Mouse (Mus musculus) heart, postnatal 4 days (tissue): ENCODE results near the gene Snd1. TPM values are rescaled to one million over a fixed set of nuclear protein-coding genes. Genes with fewer than 3 reads are reported as not detected.

Experiments used
- DNase-seq: peaks from one replicate; pipeline ENCODE4 v3.0.0; 2021
- total RNA-seq, 2 experiments: library from RNA; stranded (reverse); gene quantifications; 2 replicates each; pipeline ENCODE4 v1.2.3; 2021

Snd1 gene
- total RNA-seq, 2 experiments from 2014 or later = 118 to 128 TPM

DNA sequence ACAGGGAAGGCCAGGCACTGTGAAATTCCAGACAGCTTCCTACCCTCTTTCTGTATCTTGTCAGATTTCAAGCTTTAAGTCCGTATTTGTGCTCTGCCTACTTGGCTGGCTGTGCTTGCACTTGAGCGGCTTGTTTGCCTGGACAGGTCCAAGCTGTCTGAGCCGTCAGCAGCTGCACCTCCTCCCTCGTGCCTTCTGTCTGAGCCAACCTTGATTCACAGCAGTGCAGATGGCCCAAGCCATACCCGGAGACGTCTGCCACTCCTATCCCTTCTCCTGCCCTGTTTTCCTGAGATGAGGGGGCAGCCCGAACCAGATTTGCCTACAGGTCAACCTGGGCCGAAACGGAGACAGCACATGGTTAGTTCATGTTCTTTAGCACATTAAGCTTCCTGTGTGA lies 342.1 kb downstream of the Snd1 start:
- peak; percentile 25 for DNase-seq

DNA sequence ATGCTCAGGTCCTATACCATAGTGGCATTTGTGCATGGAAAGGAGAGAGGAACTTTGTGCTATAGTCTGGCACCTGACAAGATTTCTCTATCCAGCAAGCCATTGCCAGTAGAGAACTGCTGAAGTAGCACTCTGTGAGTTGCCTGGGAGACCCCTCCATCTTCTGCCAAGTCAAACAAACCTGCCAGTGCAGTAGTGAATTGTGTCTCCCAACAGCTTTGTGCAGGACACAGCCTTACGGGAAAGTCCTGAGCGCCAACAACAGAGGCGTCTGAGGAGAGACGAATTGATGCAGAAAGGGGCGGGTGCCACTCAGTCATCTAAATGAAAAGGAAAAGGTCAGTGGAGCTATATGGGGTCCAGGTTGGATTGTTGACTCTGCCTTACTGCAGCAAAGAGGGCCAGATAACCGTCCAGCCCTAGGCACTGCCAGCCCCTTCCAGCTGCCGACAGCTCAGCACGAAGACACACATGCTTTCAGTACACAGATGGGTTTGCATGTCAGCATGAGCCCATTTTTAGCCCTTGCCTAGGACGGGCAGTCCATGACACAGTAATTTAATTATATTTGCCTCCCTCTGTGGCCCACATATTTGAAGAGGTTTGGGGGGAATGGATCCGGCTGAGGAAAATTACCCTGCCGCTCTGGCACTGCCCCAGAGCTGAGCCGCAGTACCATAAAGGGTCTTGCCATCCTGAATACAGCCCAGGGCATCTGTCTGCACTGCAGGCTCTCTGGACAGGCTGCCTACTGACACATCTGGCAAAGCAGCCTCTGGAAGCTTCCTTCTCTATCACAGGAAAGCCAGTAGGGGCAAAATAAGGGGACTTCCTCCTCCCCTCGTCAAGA lies 344.8 kb downstream of the Snd1 start:
- no peak for DNase-seq

DNA sequence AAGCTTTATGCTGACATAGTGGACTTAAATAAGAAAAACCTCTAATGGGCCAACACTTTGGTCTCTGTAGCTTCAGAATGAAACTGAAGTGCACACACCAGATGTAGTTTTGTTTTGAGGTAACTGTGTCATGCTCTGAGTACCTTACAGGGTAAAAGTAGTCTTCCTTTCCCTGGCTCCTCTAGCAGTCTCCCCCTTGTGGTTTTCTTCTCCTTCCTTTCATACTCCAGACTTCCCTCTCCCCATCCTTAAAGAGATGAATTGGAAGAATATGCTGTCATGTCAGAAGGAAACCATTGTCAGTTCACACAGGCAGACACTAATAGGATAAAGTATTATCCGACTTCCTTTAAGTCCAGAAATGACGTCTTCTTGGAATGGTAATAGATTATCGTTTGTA lies 347.4 kb downstream of the Snd1 start:
- DNase-seq = no peak

DNA sequence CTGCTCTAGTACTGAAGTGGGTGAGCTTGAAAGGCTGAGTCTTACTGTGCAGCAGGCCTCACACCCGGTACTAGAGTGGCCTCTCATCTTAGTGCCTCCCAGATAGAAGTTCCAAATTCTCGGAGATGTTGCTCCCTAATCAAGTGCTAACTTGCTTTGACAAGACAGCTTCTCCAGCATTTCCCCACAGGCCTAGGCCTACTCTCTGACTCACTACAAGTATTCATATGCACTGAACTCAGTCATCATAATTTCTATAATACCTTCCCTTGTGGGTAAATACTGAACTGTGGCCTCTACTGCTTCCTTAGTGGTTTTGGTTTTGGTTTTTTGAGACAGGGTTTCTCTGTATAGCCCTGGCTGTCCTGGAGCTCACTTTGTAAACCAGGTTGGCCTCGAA lies 348.4 kb downstream of the Snd1 start:
- no peak for DNase-seq

DNA sequence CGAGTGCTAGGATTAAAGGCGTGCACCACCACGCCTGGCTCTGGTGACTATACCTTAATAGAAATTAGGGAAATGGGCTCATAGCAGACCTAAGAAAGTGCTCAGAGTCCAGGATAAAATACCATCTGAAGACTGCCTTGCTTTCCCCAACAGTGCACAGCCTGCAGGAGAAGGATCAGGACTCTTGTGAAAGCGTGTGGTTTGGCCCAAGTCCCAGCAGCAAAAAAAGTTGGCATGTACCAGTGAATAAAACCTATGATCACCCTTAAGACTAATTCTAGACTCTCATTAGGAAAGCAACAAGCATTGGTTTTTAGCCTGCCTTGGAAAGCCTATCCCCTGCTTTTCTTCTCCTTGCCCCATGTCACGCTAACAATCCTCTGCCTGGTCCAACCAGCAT lies 348.9 kb downstream of the Snd1 start:
- no peak for DNase-seq

DNA sequence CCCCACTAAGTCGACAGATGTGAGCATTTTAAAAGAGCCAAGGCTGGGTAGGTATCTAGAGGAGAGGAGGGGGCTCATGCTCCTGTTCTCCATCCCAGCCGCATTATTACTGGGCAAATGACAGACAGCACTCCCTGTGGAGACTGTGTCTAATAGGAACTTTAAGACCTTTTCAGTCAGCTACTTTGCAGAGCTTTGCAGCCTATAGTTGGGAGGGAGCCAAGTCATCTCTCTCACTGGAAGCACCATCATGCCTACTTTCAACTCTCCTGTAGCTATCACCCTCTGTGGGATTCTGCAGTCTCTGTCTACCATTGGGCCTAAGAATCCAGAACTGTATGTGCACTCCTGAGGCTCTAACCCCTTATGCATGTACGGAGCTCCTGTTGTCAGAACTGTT lies 351.0 kb downstream of the Snd1 start:
- no peak for DNase-seq

DNA sequence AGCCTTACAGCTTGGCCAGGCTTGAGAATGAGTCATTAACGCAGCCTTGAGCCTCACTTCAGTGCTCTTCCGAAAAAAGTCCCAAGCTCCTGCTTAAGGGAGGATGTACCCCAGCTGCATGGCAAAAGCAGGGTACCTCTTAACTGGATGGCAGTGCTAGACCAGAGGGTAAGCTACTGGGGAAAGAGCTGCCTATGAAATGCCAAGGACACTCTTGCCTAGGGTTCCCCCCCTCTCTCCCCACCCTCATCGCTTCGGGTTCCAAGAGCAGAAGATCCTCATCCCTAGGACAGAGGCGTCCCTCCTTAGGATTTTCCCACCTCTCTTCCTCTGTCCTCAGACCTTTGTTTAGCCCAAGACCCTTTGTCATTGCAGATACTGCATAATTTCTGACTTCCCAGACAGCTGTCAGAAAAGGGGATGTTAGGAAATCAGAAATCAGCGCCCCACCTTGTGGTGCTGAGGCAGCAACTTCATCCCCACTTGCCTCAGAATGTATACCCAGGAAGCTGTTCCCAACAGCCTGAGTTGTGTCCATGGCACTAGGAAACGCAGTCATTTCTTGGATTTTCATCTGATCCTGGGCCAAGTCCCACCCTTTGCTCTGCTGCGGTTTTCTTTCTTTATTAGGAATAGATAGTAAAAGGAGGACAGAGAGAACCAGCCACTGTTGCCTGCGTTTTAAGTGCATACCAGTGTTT lies 351.9 kb downstream of the Snd1 start:
- no peak for DNase-seq

DNA sequence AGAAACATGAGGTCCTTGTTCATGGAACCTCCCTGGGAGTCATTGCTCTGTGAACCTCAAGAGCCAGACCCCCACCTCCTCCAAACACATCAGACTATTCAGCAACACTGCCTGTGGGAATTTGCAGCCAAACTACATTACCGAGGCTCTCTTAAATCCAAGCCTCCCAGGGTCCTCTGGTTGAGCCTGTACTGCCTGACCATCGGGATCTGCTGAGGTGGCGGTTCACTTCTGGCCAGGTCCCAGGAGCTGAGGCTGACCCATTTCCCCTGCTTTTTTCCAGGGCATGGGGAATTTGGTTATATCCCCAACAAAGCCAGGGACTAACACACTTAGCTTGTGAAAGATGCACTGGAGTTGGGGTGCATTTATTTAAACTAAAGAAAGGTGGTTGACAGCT lies 352.6 kb downstream of the Snd1 start:
- no peak for DNase-seq

DNA sequence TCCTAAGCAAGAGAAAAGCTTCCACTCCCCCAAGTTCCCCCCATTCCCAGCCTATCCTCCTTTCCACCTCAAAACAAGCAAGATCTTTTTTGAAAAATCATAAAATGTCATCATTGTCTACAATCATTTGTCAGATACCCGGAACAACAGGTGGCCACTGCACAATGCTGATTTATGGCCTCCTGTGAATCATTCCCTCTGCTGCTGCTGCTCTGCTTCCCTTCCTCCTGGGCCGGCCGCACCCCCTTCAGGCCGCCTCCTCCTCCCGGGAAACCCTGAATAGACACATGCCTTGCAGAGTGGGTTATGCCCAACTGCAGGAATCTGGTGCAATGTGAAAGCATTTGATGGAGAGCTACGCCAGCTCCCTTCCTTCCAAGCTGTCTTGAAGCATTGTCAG lies 353.7 kb downstream of the Snd1 start:
- DNase-seq = no peak

DNA sequence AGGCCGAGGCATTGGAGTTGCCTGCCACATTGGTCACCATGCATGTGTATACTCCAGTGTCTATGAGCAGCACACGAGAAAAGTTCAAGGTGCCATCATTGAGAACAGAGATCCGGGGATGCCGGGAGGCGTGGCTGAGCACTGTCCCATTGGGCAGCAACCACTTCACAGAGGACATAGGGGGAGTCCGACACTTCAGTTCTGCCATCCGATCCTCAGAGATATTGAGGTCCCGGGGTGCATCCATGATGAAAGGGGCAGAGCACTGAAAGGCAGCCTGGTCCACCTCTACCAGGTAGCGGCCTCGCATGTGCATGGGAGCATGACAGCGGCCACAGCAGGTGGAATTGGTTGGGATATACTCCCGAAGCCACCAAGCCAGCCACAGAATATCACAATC lies 355.4 kb downstream of the Snd1 start:
- no peak for DNase-seq

DNA sequence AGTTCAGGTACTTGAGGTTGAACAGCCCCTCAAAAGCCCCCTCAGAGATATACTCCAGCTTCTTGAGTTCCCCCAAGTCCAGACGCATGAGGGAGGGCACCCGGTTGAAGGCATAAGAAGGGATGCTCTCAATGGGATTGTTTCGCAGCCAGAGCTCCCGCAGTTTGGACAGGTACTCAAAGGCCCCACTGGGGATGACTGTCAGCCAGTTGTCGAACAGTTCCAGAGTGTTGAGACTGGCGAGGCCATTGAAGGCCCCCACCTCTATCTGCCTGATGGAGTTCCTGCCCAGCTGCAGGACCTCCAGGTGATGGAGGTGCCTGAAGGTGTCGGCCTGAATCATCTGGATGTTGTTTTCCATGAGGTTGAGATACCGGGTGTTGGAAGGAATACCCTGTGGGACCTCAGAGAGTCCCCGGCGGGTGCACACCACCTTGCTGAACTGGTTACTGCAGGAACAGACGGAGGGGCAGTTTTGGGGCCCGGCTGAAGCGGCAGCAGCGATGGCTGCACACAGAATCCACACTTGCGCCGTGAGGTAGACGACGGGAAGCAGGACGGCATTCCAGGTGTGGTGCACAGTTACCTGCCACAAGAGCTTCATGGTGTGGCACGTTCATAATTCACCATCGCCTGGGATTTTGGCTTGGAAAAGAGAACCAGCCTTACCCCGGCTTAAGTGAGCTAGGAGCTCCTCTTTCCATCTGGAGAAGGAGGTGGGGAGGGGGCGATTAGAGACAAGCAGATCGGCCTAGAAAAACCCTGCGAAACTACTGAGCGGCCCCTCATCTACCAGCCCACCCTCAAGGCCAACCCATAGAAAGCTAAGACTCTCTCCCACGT lies 356.3 kb downstream of the Snd1 start, which contains the start of gene Lrrc4:
Lrrc4 (minus strand) TSS at position 737 of the 843 bp plus-strand sequence.
- no peak for DNase-seq

DNA sequence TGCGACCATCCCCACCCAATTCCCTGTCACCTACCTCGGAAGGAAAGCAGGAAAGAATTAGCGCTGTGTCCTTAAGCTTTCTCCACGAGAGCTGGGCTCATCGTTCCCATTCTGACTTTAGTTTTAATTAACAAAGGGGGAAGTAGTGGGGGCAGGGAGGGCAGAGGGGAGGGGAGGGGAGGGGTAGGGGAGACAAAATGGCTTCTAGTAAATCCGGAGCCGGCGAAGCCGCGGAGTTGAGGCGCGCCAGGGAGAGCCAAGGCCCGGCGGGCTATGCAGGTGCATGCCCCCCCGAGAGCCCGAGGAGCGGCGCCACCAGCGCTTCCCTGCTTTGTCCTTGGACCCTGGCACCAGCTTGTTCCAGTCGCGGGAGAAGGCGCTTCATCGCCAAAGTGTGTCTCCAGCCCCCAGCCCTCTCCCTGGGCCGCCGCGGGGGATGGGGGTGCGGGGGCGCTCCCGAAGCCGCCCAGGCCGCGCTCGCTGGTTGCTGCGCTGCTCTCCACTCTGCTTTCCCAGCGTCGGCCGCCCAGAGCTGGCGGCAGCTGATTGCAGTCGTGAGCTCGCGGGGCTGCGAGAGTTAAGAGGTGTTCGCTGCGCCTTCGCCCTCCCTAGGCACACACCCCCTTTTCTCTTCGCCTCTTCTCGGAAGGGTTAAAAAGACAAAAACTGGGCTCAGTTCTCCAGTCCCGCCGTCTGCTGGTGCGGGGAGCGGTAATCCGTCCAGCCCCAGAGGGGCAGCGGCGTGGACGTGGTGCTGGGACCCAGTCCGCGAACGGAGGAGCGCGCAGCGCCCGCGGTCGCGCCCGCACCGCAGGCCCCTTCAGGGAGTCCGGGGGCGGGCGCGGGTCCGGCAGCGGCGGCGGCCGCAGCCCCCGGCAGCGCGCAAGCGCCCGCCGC lies 357.2 kb downstream of the Snd1 start:
- peak; percentile 44 for DNase-seq

DNA sequence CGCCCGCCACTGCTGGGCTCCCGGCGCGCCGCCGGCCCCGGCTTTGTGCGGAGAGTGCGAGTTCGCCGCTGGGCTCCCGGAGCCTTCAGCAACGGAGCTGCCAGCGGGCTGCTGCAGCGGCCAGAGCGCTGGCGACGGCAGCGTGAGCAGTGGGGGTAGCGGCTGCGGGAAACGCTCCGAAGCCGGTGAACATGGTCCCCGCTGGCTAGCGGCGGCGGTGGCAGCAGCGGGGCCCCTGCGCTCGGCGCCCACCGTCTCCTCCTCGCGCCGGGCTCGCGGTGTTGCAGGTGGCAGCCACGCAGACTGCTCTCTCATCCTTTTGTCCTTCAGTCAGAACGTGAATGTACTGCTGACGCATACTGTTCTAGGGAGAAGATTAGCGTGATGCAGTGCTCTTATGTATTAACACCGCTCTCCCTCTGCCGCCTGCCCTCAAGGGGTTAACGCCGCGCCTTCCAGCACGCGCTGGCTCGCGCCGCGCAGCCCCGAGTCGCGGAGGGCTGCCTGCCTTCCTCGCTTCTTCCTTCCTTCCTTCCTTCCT lies 357.9 kb downstream of the Snd1 start:
- DNase-seq = peak; percentile 37

DNA sequence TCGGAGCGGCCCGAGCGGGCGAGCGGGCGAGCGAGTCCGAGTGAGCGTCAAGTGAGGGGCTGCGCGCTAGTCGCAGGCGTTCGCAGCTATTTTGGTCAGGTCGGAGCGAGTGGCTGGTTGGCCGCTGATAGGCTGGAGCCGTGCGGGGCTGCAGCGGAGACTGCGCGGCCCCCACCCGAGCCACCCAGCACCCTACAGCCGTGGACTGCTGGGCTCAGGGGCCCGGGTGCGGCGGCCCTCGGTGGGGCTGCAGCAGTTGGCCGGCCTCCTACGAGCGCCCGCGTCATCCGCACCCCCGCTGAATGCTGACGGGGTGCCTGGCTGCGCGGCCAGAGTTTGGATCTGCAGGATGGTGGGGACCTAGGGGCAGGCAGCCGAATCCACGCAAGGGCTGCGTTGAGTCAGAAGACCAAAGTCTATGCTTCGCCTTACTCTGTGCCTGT lies 358.5 kb downstream of the Snd1 start:
- DNase-seq = peak; percentile 47

DNA sequence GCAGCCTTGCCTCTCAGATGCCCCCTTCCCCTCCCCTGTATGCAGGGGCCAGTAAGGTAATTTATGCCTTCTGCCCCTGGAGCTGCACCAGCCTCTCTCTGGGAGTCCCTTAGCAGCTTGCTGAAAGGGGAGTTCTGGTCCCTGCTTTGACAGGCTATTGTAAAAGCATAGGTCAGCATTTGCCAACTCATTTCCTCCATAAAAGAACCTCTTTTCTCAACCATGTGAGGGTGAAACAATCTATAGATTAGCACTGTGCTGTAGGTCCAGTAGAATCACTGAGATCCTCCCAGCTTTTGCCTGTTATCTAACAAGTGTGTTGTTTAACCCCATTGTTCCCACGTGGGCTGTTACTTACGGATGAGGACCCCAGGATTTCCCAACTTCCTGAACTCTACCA lies 359.1 kb downstream of the Snd1 start:
- DNase-seq = no peak

DNA sequence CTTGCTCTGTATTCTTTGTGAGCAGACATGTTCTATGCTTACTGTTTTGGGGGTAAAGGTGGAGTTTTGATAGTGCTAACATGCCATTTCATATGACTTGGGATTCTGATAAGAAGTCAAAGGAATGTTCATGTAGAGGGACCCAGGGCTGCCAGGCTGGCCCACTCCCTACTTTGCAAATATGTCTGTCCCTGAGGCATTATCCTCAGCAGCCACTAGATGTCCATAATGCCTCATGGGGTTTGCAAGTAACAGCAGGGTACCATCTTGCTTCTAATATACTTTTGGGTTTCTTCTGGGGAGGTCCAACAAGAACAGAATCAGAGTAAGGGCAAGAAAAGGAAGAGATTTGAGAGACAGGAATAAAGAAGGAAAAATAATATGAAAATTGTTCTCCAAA lies 361.7 kb downstream of the Snd1 start:
- DNase-seq = no peak

DNA sequence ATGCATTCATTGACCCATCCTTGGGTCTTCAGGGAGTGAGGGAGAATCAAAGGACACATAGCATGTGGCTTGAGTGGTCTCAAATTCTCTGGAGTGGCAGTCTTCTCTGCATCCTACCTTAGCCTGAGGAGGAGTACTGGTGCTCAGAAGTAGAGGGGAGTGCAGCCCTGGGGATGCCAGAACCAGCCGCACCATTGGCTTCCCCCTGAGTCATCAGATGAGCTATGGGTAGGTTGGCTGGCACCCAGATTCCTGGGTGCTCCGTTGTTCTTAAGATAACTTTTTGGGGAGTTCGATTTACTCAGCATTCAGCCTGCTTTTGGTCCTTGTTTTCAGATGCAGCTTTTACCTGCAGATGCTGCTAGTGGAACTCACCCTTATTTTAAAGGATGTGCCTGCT lies 366.6 kb downstream of the Snd1 start:
- no peak for DNase-seq

DNA sequence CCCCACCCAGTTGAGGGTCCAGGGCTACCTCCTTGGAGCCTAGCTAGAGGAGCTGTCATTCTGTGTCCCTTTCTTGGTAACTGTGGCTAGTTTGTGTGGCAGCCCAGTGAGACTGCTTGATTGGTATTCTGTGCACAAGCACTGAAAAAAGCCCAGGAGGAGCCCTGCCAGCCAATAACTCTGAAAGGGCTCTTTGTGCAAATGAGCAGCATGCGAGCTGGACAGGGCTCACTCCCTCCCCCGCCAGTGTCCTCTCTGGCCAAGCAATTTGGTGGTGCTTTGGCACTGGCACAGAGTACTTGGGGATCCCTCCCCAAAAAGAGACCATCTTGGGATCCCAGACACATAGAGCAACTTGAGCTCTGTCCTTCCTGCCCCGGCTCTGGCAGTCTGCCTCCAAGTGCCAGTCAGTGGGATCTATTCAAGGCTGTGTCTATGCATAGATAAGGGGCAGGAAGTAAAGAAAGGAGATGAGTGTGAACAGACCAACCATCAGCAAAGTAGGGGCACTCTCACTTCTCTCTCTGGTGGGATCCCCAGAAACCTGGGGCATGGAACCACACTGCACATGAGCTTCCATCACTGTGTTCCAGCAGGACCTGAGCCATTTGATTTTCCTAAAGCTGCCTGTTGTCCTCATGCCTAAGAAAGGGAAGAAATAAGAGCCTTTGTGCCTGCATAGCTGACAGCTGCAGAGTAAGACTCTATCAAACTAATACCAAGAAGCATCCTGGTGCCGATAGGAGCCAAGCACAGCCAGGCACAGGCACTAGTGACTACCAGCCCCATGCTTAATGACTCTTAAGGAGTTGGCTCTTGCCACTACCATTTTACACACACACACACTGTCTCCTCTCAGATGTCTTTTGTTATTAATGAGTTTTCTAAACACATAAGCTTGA lies 367.7 kb downstream of the Snd1 start:
- no peak for DNase-seq

DNA sequence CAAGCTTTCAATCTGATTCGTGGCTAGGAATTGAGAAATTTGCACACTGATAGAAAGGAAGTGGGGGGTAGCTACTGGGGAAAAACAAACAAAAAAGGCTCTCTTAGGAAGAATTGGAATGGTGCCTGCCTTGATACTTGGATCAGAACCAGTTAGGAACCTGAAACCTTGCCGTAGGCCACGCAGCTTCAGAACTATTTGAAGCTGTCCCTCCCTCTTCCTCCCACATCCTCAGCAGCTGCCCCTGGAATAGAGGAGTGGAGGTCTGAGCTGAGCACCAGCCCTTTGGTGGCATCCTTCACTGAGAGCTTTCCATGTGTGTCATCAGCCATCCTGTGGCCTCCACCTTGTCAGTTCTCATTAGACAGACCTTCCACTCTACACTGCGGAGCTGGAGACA lies 370.7 kb downstream of the Snd1 start:
- DNase-seq = no peak

DNA sequence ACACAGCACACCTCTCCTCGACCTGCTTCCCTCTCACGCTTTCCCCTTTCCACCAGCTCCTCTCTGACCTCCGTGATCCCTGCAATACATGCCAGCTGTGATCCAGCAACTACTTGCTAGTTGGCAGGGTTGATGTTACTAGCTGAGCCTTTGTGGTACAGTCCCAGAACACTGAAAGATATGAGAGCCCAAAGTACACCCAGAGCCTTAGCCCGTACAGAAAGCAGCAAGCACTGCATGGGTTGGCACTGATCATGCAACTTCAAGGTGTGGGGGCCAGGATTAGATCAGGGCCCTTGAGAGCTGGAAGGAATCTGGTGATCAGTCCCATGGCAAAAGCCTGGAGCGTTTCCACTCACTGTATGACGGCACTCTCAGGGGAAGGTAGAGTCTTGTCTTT lies 372.7 kb downstream of the Snd1 start:
- no peak for DNase-seq
